Mouse (Mus musculus) thymus, adult 2 months (tissue): ENCODE measurements around the gene Gpalpp1.

ENCODE experiments used
- CTCF ChIP-seq: fragments of 200-500 bp; IDR thresholded peaks from 2 replicates; pipeline ENCODE4 v1.5.1; 2012; ENCODE audit warnings: mild to moderate bottlenecking, control low read depth, low read length, moderate library complexity, borderline replicate concordance; ENCODE audit not compliant: control insufficient read depth, poor library complexity, insufficient read depth; ENCODE audit errors: extremely low read depth
- POLR2A ChIP-seq: fragments of 200-500 bp; IDR thresholded peaks from 2 replicates; pipeline ENCODE4 v1.6.1; 2012; ENCODE audit warnings: mild to moderate bottlenecking, low read length, control low read depth, moderate library complexity; ENCODE audit not compliant: control insufficient read depth, poor library complexity, insufficient read depth; ENCODE audit errors: extremely low read depth

GRCm38 (mm10) chr14:76145248-76145647, 34.7 kb upstream of the Gpalpp1 start:
- TF ChIP-seq CTCF (no peak), POLR2A (no peak)
